ENCODE assay signal across 11 mouse cellular contexts in genomic region chr4:137855741-137856341, GRCm38 (mm10). TPM values are rescaled to one million over a fixed set of nuclear protein-coding genes. Genes with fewer than 3 reads are reported as not detected.
DNase-seq lines count a peak whose midpoint lies in the region; TF ChIP-seq lines count a peak whose summit lies in the region.
"Had no signal": no experiment of that assay in that cellular context is flagged by ENCODE, and none has a peak within 500 bp of the region (broad histone marks: within the 10 kb centered on the region; RNA-seq: fewer than 3 reads in every experiment).

No protein-coding gene starts in this region.

- peak; percentile 65 for DNase-seq in gastrocnemius, adult 18-20 months (ENCODE audit: low spot score)
- no peak for DNase-seq in gastrocnemius, postnatal 4 days (ENCODE audit: low spot score in 2 of 2)
- DNase-seq in lung, postnatal 25 days (ENCODE audit: low spot score) = peak; percentile 34
- no peak for DNase-seq in lung, adult 2 months
- peak; percentile 78 for DNase-seq in kidney, postnatal 14 days
- DNase-seq in thymus, postnatal 25 days = peak; percentile 70
- no peak for DNase-seq in right cerebral cortex, adult 2 months (ENCODE audit: low spot score in 2 of 2)
- DNase-seq in spleen, postnatal 10 days (ENCODE audit: low spot score in 2 of 2) = no peak
- DNase-seq: cerebellum, adult 11 months; right cerebral cortex, postnatal 25 days had no signal

- TF ChIP-seq POLR2A in lung, adult 2 months (IDR thresholded peaks at IDR 0.05; ENCODE audit: borderline replicate concordance, extremely low read depth, low read depth, low read length) = no peak

- H3K4me1 ChIP-seq in lung, adult 2 months (ENCODE audit: control insufficient read depth, insufficient read depth, low read length) = peaks cover 10% of the 10 kb centered on the region
- H3K4me1 ChIP-seq: embryonic facial prominence, embryonic 15.5 days had no signal

- TF ChIP-seq CTCF in lung, adult 2 months (IDR thresholded peaks at IDR 0.05; ENCODE audit: insufficient read depth, low read length) = no peak

- H3K4me3 ChIP-seq in lung, adult 2 months (replicated peaks; ENCODE audit: extremely low read depth, low read depth, low read length) = no peak overlapping the region
- H3K4me3 ChIP-seq: embryonic facial prominence, embryonic 15.5 days had no signal

- WGBS in lung, adult 2 months = 45% methylated on average over 9 of the region's 9 CpGs

RNA-seq across cellular contexts. Expression of gene Ece1, which starts 6.2 kb away (rescaled TPM):
- 10 to 100 TPM; 65.0 to 78.0 TPM for total RNA-seq in gastrocnemius, adult 18-20 months (2021)
- total RNA-seq in gastrocnemius, postnatal 4 days (2021) = 10 to 100 TPM; 64.1 to 73.4 TPM
- polyA plus RNA-seq in lung, adult 2 months (2012; rRNA removed) = 111 and 113 TPM in 2 replicates

RNA-seq across cellular contexts. Expression of gene Alpl, which starts 59.7 kb away (rescaled TPM):
- total RNA-seq in gastrocnemius, adult 18-20 months (2021) = 10 to 100 TPM; 22.5 to 22.9 TPM
- 1 to 10 TPM; 1.3 to 1.5 TPM for total RNA-seq in gastrocnemius, postnatal 4 days (2021)
- 5.4 and 5.5 TPM in 2 replicates for polyA plus RNA-seq in lung, adult 2 months (2012; rRNA removed)

Comparison
In these comparisons a context has a peak if more than half of its experiments do, and no peak if none do; other contexts are left out.
1. DNase-seq: peak in gastrocnemius, adult 18-20 months (single experiment), lung, postnatal 25 days (single experiment), kidney, postnatal 14 days (single experiment) and thymus, postnatal 25 days (single experiment); none in gastrocnemius, postnatal 4 days (0 of 2), lung, adult 2 months (single experiment), right cerebral cortex, adult 2 months (0 of 2) and spleen, postnatal 10 days (0 of 2).
2. RNA of gene Alpl, which starts 59.7 kb away (total RNA-seq): 22.5 to 22.9 TPM in gastrocnemius, adult 18-20 months; 1.3 to 1.5 TPM in gastrocnemius, postnatal 4 days; every median in the first group is over 4 times any median in the second.